Mouse (Mus musculus): ENCODE data around the gene Nbl1.

The Nbl1 gene

DNA sequence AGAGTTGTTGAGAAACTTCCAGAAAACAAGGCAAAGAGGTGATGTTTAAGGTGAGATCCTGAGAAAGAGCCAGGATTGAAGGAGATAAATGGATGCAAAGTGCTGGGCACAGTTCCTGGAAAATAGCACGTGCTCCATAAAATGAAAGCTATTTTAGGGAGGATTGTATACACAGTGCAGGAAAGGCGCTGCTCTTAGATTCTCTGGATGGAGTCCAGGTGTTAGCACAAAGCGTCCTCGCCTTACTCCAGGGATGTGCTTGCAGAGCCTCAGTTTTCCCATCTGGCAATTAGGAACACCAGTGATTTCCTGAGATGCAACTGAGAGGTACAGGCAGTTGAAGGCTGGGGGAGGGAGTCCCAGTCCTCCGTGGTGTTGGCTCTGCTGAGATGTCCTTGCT lies 3.4 kb upstream of the Nbl1 start:
- DNase-seq, result no peak

DNA sequence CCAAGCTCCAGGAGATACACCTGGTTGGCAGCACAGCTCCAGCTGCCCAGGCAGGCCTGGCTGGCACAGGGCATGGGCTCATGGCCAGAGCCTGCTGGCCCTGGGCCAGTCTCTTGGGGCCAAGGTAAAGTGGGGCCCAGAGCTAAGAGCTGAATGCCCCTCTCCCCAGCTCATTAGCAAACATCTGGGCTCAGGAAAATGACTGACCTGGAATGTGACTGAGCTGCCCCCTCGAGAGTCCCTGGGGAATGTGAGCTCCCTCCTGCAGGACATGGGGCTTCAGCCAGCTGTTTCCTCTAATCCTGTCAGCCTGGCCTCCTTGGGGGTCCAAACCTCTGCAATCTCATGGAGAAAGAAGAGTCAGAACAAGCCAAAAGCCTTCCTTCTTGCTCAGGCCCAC lies 2.6 kb upstream of the Nbl1 start:
- DNase-seq, result no peak

DNA sequence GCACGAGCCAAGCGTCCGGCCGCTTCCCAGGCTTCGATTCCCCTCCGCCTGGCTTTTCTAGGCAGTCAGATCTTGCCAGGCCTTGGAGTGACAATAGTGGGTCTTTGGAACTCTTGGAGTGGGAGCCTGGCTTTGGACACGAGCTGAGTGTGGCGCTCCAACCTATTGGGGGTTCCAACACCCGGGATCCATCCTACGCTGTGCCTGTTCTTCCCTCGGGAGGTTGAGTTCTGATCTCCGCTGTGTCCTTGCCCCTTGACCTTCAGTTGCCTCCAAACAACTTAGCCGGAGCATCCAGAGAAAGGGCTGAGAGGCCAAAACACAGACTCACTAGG lies 370 bp upstream of the Nbl1 start:
- DNase-seq, result no peak

DNA sequence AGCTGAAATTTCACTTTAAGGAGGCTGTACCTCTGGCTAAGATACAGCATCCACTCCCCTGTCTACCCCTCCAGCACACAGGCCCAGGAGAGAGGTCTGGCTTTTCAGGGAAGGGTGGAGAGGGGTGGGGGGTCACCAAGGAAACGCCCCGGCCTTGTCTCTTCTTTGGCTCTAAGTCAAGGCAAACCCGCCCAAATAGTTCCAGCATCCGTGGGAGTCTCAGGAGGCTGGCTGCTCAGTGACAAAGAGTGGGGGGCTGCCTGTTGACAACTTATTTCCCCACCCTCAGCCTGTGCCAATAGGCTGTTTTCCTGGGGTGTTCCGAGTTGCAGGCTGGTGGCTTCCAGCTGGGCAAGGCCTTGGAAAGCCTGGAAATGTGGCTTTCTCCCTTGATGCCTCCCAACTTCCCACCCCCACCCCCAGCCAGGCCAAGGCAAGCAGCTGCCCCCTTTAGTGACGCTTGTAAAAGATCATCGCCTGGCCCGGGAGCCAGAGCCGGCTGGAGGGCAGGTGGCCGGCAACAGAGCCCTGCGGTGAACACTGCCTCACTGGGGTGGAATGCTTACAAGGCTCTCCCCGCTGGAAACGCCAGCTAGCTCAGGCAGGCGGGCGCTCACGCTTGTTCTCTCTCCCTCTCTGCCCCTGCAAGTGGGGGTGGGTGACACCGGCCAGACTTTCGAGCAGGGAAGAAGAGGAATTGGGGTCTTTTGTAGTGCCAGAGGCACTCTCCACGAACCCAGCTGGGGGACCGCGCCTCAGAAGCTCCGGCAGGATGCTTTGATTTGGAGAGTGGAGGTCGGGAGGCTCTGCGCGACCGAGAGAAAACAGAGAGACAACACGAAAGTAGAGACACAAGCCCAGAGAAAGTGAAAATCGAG lies 1.1 kb downstream of the Nbl1 start:
- no peak for DNase-seq

DNA sequence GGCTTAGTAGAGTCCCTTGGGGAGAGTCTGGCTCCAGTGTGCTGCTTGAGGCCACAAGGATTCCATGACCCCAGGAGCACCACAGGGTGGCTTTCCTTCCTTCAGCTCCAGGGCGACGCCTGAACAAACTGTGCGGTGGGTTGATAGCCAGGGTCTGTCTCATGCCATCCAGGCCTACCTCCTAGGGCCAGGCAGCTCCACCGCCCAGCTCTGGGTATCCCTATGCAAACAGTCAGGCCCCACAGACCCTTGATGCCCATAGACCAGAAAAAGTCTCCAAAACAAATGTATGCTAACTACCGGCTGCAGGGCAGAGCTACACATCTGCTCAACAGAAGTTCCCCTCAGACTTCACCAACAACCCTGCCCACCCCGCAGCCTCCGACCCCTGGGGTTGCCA lies 1.7 kb downstream of the Nbl1 start:
- DNase-seq, result no peak

DNA sequence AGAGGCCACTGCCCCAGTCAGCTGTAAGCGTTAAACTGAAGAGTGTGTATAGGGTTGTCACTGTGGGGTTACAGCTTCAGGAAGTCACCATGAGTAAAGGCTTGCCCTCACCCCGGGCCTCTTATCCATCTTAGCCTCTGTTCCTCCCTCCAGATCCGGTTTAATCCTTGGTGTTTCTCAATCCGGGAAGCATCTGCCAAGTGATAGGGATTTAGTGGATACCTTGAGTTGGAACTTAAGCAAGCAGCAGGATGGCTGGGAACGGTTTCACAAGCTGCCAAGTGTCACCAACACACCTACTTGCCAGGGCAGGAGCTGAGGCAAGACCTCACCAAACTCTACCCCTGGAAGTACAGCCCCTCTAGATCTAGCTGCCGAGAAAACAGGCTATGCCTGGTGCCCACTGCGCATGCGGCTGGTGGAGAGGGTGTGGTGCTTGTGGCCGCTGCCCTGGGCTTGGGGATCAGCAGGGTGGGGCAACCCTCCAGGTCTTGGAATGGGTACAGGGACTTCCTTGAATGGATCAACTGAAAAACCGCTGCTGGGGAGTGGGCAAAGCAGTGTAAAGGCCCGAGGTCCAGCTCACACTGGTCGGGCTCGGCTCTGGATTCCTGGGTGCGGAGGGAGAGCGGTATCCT lies 2.4 kb downstream of the Nbl1 start:
- DNase-seq, result no peak

DNA sequence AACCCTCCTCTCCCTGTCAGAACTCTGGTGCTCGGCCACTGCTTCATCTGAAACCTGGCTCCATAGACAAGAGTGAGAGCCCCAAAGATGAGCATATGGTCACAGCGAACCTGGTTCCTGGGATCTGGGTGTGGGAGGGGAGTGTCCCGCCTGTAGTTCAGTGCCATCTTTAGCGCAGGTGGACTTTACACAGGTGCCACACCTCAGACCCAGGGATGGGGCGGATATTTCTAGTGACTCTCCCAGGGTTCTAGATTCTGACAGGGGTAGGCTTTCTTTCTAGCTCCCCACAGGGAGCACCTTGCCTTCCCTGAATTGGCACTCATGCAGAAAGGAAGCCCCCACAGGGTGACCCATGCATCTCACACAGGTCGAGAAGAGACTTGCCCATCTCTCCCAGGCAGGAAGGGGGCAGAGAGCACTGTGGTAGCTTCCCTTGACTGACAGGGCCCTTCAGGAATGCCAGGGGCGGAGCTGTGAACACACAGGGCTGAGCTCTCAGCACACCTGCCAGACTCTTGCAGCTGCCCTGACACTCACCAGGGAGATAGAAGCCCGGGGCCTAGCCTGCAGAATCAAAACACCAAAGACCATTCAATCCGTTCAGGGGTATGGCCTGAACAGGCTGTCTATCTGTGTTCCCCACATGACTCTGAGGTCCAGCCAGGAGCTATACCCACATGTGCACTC lies 3.7 kb downstream of the Nbl1 start:
- no peak for DNase-seq

DNA sequence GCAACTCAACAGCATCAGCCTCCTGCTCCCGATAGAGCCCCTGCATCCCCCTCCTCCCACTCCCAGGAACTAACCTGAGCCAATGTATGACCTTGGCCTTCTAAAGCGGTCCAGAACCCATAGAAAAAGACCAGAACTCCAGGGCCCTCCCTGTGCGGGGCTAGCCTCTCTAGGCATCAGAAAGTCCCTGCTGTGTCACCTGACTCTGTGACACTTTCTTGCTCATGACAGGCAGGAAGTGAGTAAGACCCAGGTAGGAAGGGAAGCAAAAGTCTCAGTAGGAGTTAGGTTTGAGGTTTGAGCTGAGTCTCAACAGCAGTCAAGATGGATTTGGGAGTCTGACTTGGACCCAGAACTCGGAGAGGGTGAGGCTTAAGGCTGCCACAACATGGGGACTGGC lies 5.8 kb downstream of the Nbl1 start:
- no peak for DNase-seq

DNA sequence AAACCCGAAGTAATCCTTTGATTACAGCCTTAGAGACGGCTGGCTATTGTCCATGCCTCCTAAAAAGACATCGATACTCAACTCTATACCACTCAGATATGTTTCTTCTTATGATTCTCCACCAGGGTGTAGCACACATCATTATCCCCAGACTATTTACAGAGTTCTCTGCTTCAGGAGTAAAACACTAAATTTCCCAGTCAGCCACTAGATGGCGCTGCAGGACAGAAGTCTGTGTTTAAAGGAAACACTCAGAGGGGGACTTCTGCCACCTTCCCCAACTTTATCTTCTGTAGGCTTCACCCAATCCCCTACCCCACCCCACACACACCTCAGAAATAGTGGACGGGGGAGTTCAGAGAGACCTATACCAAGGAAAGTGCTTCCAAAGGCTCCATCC lies 6.8 kb downstream of the Nbl1 start:
- peak; percentile 73 for DNase-seq

DNA sequence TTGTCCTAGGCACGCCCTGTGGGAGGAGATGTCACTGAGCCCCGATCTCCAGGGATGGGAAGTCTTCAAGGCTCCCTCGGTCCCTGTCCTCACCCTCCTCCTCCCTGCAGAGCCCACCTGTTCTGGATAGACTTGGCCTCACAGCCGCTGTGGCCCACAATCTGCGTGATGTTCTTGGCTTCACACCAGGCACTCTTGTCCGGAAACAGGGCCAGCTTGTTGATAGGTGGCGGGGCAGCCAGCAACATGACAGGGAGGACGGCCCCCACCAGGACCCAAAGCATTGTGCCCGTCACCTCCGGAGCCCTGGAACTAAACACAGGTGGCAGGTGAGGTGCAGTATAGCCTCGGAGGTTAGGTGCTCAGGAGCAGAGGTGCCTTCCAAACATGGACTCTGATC lies 7.5 kb downstream of the Nbl1 start:
- DNase-seq, result no peak

DNA sequence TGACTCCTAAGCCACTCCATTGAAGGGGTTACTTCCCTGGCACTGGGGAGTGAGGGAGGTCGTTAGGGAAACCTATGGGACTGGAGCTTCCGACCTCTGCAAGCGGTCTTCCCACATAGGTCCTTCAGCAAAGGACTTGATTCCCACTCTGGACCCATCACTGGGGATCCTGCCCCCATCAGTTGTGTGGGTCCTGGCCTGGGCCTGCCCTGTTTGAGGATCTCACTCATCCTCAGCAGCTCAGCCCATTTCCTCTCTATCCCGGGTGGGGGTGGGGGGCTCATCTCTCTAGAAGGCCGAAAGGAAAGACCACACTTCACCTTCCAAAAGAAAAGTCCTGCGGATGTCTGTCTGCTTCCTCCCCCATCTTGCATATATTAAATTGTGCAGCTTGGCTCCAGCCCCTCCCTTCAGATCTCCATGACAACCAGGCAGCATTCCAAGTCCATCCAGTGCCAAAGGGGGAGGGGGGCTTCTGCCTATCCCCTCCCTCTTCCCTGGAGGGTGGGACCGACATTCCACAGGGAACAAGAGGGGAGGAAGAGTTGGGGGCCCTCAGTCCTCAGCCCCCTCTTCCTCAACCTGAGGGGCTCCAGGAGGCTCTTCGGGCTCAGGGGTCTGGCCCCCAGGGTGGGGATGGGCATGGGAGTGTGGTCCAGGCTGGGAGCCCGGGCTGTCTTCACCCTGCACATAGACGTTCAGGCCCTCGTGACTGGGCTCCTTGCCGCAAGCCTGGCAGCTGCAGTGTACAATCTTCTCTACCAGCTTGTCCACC lies 9.8 kb downstream of the Nbl1 start:
- DNase-seq, result no peak

DNA sequence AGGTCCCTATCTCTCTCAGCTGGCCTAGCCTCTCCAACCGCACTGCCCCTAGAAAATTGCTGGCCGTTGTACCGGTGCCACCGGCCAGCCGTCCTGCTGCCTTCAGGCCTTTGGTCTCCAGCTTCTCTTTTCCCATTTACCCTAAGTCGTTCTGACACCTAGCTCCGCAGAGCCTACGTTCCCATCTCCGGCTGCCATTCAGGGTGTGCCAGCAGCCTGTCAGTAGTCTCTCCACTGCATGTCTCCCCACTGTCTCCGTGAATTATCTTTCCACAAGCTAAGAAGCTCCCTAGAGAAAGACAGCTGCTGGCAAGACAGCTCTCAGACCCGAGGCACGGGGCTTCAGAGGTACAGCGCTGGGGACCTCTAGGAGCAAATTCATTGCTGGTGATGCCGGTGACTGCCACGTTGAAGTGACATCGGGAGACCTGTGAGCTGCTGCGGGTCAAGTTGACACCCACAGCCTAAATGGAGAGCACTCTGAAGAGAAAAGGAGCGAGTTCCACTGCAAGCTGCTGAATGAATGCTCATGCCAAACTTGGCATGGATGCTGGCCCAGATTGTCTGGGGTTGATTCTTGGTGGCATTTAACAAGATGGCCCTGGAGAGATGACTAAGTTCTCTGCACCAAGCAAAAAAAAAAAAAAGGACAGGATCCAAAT lies 11.4 kb downstream of the Nbl1 start:
- peak; percentile 29 for DNase-seq

DNA sequence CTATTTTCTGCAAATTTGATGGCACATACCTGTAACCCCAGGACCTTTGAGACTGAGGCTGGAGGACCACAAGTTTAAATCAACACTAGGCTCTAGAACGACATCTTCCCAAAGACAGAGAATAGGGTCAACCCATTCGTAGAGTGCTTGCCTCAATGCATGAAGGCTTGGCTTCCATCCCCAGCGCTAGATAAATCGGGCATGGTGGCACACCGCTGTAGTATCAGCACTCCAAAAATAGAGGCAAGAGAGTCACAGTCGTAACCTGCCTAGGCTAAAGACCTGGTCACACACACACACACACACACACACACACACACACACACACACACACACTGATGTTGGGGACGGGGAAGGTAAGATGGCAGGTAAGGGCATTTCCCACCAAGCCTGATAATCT lies 12.5 kb downstream of the Nbl1 start:
- DNase-seq, result no peak

DNA sequence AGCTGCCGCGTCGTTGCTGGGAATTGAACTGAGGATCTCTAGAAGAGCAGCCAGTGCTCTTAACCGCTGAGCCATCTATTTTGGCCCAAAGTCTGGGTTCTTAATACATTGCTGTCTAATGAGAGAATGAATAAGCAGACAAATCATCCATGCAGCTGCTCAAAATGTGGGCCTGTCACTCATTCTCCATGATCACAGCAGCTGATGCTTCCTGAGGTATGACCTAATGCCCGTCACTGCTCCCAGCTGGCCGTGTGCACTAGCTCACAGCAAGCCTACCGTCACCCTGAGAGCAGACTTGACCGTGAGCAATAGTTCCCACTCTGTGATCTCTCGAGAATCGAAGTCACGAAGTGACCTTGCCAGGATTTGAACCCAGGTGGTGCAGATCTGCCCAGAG lies 13.4 kb downstream of the Nbl1 start:
- DNase-seq, result no peak

DNA sequence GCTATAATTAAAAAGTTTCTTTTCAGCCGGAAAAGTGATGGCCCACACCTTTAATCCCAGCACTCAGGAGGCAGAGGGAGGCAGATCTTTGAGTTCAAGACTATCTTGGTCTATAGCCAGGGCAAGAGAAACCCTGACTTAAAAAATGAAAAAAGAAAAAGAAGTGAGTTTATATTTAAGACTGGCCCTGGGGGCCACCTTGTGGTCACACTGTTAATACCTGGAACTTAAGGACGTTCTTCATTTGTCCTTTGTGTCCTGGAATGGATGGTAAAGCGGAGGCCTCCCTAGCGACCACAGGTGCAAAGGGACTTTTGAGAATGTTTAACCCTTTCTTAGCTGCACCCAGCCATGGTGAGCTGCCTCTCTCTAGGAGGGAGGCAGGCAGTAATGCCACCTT lies 14.1 kb downstream of the Nbl1 start:
- no peak for DNase-seq

DNA sequence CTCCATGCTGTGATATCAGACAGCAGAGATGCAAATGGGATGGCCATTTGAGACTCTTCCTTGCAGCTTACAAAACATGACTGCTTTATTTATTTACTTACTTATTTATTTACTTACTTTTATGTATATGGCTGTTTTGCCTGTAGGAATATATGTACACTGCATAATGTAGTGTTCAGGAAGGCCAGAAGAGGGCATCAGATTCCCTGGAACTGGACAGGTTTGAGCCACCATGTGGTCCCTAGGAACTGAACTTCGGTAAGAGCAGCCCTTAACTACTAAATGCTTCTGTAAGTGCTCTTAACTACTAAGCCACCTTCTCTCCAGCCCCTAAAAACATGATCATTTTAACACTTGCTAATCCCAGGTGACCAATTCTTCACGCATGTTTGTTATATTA lies 14.5 kb downstream of the Nbl1 start:
- no peak for DNase-seq

DNA sequence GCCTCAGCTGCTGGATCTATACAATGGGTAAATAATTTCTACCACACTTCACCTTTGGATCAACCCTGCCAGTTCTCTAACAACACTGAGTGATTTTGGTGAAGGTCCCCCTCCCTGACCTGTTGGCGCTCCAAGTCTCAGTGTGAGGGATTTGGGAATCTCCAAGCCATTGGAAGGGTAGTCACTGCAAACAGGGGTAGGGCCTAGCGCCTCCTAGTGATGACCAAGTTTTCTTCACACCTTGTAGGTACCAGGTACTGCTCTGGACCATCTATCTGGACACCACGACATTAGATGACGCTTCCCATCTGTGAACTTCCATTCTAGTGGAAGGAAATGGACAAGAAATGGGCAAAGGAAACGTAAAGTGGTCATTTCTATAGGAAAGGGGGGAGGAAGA lies 16.9 kb downstream of the Nbl1 start:
- DNase-seq, result no peak

DNA sequence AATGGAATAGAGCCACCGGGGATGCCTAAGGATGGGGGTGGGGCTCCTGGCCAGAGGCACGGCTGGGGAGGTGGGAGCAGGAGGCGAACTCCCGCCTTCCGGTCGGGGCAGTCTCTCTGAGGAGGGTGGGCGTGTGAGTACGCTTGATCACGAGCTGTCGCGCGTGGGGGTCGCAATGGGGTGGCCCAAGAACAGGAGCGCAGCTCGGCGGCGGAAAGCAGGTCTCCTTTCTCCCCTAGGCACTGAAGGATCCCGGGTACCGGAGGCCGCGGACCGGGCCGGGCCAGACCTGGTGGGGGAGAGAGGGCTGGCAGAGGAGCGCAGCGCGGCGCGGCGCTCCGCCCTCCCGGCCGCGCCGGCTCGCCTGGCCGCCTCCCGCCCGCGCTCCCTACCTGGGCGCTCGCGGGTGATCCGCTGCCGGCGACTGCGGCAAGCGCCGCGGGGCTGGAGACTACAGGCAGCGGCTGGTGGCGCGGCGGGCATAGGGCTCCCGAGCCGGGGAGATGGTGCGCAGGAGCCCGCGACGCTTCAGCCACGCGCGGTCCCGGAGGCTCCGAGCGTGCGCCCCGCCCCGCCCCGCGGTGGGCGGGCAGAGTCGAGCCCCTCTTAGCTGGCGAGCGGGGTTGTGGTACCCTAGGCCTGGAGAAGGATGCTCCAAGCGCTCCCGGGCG lies 17.6 kb downstream of the Nbl1 start, which contains the start of gene Htr6:
Htr6 (minus strand) TSS at position 530 of the 671 bp plus-strand sequence.
- DNase-seq, result no peak

DNA sequence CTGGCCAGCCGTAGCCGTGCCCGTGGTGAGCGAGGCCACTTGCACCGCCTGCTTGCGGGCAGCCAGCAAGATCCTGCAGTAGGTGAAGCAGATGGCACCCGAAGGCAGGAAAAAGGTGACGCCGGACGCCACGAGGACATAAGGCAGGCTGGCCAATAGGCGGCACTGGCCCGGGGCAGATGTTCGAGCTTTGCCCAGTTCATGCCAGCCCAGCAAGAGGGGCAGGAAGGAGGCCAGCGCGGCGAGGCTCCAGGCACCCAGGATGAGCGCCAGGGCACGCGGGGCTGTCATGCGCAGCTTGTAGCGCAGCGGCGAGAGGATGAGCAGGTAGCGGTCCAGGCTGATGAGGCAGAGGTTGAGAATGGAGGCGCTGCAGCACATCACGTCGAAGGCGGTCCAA lies 18.7 kb downstream of the Nbl1 start:
- DNase-seq, result no peak

DNA sequence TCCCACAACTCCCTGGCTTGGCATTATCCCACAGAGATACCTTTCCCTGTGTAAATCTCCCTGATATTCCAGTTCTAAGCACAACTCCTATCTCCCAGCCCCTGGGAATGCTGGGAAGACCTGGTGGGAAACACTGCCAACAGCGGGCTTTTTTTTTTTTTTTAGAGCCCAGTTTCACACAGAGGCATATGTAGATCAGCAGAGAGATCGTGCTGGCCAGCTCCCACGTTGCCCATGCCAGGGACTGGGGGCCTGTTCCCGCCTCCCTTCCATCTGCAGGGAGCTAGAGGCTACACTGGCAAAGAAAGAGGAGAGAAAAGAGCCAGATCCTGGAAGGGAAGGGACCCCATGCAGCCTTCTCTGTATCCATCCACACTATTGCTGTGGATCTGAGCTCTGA lies 24.5 kb downstream of the Nbl1 start:
- no peak for DNase-seq

DNA sequence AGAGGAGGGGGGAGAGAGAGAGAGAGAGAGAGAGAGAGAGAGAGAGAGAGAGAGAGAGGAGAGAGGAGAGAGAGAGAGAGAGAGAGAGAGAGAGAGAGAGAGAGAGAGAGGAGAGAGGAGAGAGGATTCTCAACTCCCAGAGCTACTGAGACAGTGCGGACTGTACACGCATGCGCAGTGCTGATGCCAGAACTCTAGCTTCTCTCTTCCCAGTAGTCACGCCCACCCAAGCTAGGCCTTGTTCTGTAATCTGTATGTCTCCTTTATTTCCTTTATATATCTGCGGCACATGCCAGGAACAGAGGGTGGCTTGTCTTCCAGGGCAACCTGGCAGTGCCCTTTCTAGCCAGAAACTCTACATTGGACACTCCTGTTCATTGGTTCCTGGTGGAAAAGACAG lies 28.0 kb downstream of the Nbl1 start:
- no peak for DNase-seq

DNA sequence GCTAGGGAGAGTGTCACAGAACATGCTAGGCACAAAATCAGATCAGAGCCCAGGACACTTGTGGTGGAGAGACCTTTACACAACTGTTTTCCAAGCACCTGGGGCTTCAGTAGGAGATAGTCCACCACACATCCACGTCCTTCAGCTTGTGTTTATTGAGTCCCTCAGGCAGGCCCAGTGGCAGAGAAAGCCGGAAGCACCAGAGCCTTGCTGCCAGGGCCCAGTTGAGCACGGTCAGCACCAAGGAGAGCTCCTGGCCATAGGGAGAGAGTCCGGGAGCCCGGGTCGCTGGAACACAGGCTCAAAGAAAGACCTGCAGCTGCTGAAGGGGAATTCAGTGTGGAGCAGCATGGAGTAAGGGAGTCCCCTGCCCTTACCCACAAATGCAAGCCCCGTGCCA lies 33.2 kb downstream of the Nbl1 start:
- DNase-seq, result no peak
